Mouse (Mus musculus) adrenal gland, adult (tissue): Measurements from ENCODE around the gene Polr2e.

ENCODE experiments used
- DNase-seq, 2 experiments: peaks; one replicate each; pipeline ENCODE4 v3.0.0; 2022 to 2023; ENCODE audit warnings: low spot score in 1 of 2; ENCODE audit not compliant: inconsistent age in 2 of 2

Polr2e gene

DNA sequence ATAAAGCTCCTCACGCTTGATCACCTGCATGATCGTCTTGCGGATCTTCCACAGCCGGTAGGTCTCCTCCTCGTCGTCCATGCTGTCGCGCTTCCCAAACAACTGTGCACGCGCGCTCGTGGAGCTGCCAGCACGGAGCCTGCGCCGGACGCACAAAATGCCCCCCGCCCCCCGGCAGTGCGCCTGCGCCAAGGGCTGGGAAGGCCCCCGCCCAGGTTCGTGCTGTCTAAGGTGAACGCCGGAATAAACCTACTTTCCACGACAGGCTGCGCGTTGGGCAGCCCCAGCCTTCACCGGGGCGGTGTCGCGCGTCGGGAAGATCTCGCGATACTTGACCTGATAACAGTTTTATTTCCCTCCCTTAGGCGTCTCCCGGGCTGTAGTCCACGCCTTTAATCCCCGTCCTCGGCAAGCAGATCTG is at the start of gene Polr2e:
Gene Polr2e, minus strand, starts transcription at position 237 of the 421 bp plus-strand sequence.
- DNase-seq: peak; percentile 98 to 99

DNA sequence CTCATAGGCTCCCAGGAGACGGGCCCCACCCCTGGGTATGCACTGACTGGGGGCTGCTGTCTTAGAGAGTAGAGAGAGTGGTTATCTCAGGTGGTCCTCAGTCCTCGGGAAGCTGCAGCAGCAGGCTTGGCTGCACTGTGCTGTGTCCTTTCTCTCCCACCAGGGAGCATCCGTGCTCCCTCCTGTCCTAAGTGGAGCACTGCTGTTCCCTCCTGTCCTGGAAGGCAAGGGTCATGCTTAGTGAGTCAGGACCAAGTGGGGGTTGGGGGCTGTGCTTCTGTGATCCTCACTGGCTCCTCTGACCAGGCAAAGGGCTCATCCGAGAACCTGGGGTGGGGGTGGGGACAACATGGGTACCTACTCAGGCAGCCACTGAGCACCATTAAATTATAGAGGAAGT is 49.6 kb upstream of the Polr2e start:
- no peak for DNase-seq

DNA sequence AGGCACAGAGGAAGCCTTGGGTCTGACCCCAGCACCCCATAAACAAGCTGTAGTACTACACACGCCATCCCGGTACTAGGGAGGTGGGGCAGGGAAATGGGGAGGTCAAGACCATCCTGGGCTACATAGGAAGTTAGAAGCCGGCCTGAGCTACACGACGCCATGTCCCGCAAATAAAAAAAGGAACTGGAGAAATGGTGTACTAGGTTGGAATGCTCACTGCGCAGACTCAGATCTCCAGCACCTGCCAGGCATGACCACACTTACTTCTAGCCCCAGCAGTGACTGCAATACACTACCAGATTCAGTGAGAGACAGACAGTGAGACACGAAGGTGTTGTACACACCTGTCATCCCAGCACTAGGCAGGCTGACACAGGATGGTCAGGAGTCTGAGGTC is 47.9 kb upstream of the Polr2e start:
- no peak for DNase-seq

DNA sequence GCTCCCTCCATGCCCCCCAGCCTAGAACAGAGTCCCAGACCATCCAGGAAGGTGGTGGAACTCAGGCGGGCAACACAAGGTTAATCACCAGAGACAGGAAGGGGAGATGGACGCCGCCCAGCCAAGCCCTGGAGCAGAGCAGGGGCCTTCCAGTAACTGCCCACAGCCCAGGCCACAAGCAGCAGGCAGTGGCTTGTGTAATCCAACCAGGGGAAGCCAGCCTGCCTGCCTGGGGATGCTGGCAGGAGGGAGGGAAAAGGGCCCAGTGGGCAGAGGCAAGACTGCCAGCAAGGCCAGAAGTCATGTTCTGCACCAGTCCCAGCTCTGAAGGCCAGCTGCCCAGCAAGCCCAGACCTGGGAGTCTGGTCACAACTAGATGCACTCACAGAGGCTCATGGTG is 47.3 kb upstream of the Polr2e start:
- peak in 1 of 2 experiments; percentile 81 for DNase-seq

DNA sequence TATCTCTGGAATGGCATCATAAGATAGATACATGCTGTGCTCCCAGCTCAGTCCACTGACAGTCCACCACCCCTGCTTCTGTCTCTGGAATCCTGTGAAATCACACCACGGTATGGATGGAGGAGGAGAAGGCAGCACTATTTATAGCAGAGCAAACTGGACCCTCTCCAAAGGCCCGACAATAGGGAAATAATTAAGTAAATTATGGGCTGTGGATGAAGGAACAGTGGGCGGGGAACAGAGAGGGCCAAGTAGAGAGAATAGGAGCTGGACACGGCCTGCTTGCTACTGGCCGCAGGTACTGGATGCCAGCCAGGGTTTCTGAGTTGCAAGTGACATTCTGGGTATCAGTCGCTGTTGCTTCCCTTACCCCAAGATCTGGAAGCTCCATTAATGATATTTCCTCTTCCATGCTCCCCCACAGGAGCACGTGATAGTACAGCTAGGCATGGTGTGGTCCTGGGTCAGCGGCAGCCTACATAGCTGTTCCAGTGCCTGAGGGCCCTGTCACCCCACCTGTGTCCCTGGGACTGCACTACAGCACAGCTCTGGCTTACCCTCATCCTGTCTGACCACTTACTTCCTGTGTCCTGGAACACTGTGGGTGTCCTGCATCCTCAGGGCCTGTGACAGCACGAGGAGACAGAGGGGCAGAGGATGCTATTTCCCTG is 45.4 kb upstream of the Polr2e start:
- DNase-seq: peak; percentile 54 to 72

DNA sequence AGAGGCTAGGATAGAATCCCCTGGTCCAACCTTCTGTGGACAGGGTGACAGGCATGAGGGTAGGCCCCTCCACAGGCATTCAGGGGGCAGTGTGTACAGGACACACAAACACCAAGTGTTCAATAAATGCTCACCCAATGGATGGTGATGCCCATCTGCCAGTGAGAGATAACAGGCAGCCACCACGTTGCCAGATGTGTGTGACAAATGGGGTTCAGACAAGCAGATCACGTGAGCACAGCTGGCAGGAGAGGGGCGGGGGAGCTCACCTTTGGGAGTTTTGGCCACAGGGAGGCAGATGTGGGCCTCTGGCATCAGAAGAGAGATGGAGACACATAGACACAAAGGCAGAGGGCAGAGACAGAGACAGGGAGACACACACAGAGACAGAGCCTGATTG is 41.5 kb upstream of the Polr2e start:
- no peak for DNase-seq

GRCm38 (mm10) chr10:80080396-80081070 is 40.9 kb upstream of the Polr2e start:
- DNase-seq: no peak

GRCm38 (mm10) chr10:80078366-80078765 is 38.8 kb upstream of the Polr2e start:
- peak in 1 of 2 experiments; percentile 85 for DNase-seq

DNA sequence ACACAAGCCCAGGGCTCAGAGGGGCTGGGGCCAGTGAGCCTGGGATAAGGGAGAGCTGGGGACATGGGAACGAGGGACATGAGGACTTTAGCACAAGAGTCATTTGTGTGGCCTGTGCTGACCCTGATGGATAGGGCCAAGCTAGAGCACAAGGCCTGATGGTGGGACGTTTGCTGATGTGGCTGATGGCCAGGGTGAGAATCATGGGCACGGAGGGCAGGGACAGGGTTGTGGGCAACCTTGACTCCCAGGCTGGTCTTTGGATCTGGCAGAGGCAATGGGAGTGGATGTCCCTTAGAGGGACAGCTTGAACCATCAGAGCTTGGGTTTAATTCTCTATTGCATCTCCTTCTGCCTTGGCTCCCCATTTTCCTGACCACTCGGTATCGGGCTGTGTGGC is 37.7 kb upstream of the Polr2e start:
- DNase-seq: peak in 1 of 2 experiments; percentile 61

GRCm38 (mm10) chr10:80076386-80076785 is 36.8 kb upstream of the Polr2e start:
- DNase-seq: no peak

DNA sequence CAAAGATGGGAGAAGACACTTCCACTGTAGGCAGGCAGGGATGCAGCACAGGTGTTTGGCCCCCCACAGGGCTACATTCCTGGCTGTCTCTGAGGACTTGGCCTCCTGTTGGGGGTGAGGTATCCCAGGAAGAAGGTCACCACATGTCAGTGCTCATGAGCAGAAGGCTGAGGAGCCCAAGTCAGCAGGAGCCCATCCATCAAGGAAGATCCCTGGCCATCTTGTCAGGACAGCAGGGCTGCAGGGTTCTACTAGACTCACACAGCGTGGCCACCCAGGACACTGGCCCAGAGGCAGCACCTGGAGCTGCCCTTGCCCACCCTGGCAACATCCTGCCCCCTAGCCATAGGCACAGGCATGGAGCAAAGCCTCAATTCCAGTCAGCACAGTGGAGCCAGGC is 36.3 kb upstream of the Polr2e start:
- peak in 1 of 2 experiments; percentile 54 for DNase-seq

DNA sequence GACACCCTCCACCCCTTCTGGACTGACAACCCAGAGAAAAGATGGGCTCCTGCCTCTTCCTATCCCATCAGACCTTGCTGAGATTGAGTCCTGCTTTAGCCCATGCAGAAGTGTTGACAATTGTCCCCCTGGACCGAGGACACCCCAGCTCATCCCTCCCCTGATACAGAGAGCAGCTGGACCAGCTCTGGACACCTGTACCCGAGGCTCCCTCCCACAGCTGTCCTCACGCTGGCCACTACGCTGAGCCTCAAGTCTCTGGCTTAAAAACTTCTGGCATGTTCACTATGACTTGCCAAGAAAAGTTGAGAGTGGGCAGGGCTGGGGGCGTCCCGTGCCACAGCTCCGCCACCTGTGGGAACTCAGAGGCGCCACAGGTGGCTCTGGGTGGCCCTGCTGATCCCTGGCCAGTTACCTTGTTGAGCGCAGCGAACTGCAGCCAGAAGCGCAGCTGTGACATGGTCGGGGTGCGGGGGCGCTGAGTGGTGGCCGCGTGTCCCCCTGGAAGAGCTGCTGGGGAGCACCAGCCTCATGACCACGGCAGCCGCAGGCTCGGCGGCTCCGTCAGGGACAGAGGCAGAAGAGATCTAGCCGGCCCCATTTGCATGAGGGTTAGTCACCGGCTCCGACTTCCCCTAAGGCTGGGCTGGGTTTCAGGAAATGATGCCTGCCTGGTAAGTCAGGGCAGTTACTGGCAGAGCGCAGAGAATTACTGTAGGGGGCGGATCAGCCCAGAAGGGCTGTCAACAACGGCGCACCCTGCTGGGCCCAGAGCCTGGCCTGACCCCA is 35.4 kb upstream of the Polr2e start:
- peak; percentile 89 to 94 for DNase-seq

DNA sequence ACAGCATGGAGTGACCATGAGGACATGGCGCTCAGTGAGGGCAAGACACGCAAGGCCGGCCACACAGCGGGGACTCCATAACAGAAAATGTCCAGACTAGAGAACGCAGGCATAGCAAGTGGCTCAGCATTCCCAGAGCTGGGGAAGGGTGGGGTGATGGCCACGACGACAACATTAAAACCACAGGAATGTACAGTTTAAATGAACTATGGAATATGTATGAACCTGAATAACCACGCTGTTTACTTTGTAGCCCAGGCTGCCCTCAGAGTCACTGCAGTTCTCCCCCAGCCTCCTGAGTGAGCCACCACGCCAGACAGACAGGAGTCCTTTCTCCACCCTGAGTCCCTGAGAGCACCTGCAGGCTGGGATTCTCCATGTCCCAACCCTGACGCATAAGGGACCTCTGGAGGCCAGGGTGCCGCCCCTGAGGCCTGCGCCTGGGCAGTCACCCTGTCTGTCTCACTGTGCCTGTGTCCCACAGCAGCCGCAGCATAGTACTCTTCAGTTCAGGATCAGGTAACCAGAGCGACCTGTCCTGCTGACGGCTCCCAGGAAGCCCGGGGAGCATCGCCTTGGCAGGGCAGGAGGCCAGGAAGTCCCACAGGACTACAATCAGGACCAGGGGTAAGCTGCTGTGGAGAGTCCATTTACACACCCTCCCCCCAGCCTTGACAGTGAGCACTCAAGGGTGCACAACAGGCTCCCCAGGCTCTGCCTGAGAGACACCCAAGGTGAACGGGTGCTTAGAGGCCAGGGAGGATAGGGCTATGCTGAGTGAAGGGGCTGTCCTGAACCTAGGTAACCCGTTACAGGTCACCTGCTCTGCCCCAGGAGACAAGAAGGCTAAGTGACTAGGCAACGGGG is 33.3 kb upstream of the Polr2e start:
- DNase-seq: peak; percentile 30 to 84

DNA sequence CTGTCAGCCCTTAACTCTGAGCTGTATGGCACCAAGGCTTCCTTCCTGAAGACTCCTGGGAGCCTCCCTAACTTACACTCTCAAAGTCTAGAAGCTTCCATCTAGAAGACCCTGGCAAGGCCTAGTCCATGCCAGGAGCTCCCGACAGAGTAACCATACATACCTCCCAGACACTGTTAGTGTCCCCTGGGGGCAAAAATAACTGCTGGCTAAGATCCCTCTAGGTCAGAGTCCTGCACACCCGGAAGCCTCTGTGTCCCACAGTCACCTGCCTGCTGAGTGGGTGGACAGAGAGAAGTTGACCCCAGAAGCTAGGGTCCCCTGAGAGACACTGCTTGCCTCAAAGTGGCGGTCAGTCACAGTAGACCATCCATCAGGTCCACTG is 31.9 kb upstream of the Polr2e start:
- DNase-seq: no peak

GRCm38 (mm10) chr10:80070837-80071515 is 31.4 kb upstream of the Polr2e start:
- DNase-seq: peak; percentile 94 to 98

DNA sequence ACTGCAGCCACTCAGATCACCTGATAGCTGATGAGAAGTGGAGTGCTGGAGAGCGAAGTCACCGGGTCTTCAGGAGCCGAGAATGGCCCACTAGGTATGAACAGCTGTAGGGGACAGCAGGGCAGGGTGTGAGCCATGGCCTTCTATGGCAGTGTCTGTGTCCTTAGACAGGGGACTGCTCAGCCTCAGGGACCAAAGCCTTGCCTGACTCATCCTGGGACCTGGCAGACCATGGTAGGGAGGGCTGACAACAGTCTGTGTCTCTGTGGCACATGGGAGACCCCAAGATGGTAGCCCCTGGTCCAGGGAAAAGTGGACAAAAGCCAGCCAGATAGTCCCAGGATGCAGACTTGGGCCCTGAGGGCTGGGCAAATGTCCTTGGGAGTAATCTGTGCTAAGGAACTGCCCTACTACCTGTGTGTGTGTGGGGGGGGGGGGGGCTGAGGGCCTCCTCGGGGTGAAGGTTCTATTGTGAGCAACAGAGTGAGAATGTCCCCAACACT is 30.4 kb upstream of the Polr2e start:
- peak in 1 of 2 experiments; percentile 85 for DNase-seq

DNA sequence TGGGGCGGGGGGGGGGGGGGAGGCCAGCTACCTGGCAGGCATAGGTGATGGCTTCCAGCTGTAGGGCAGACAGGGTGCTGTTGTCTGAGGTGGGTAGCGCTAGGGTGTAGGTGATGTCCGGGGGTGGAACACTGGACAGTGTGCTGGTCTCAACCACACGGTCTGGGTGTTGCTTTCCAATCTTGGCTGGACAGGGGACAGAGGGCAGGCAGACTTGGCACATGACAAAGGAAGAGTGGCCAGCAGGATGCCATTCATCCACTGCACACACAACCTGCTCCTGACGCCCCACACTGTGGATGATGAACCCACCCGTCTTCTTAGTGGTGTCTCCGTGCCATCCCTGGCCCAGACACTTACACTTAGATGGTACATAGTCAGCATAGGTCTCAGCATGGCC is 29.7 kb upstream of the Polr2e start:
- DNase-seq: no peak

DNA sequence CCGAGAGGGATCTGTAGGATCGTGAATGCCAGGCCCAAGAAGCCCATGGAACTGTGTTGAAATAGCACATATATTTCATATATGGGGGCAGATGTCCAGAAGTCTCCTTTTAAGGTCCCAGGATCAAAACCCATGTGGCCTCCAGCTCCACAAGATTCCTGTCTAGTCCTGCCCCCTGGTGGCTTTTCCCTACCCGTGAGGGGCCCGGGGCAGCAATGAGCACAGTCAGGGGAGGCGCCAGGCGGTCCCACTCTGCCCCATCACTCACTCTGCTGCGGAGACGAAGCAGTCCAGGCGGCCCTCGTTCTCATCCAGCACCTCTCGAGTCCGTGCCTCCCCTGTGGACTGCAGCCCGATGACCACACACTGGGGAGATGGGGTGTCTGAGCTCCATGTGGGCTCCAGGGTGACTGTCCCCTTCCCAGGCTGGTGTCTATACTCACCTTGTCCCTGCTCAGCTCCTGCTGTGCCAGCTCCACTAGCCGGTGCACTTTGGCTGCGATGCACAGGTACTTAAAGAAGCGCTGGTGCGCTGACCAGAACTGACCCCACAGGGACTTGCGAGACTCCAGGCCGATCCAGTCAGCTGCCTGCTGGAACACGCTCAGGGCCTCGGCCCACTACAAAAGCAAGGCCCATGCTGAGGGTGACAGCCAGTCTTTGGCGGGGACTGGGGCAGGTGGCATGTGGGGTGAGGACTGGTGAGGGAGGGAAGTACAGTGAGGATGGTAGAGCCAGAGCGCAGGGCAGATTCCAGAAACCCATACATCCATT is 24.5 kb upstream of the Polr2e start:
- DNase-seq: no peak

DNA sequence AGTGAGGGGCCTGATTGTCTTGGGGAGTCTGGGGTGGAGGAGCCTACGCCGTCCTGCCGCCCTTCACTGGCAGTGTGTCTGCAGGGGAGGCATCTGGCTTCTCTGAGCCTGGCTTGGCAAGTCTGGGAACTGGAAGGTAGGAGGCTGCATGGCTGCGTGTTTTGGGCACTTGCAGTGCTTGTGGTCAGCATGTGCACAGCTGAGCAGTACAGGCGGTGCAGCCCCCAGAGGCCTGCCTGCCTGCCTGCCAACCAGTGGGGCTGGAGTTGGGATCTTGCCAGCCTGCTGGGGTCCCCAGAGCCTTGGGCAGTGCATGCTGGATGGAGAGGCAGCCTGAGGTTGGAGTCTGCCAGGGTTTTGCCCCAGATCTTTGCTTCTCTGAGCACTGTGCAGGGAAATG is 23.5 kb upstream of the Polr2e start:
- DNase-seq: peak in 1 of 2 experiments; percentile 69
